Mouse (Mus musculus): ENCODE results near the gene Sept9. TPM values are rescaled to one million over a fixed set of nuclear protein-coding genes. Genes with fewer than 3 reads are reported as not detected.

Sept9 gene
- polyA plus RNA-seq, 1 experiment from 2014 or later: 123 TPM

DNA sequence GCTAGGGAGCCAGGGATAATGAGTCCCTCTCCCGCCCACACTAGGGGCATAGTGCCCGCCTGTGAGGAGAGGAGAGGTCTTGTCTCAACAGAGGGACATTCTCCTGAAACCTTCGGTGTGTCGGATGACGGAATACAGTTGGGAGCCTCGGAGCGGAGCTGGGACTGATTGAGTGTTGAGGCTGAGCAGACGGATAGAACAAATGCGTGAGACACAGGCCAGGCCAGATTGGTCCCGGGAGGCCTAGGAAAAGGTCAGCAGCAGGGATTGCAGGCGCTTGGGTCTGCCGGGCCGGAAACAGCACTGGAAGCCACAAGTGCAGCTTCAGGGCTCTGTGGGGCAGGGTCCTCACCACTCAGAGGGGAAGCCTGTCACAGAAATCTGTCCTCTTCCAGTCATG, 79.1 kb downstream of the Sept9 start:
- WGBS: 34% methylated on average over 13 of the region's 13 CpGs
- peaks cover 82% of the 10 kb centered on the region for H3K4me1 ChIP-seq (ENCODE audit: insufficient read depth, low read length)
- H3K36me3 ChIP-seq (ENCODE audit: insufficient read depth, low read length): no peaks in the 10 kb centered on the region
- no peak overlapping the region for H3K4me2 ChIP-seq (replicated peaks; ENCODE audit: low read depth, low read length)
- H3K27ac ChIP-seq (ENCODE audit: low read length): peak overlapping the region; percentile 54; the same call in 1 of the 2 replicates
- no peak overlapping the region for H3K4me3 ChIP-seq (ENCODE audit: low read length)
- H3K9ac ChIP-seq (replicated peaks; ENCODE audit: low read length): peak overlapping the region; percentile 5; the same call in 1 of the 2 replicates
- H3K9me3 ChIP-seq (ENCODE audit: low read length): no peaks in the 10 kb centered on the region
- no peaks in the 10 kb centered on the region for H3K27me3 ChIP-seq (ENCODE audit: insufficient read depth, low read length)
- no peak for ATAC-seq (ENCODE audit: low FRiP score, low TSS enrichment)

DNA sequence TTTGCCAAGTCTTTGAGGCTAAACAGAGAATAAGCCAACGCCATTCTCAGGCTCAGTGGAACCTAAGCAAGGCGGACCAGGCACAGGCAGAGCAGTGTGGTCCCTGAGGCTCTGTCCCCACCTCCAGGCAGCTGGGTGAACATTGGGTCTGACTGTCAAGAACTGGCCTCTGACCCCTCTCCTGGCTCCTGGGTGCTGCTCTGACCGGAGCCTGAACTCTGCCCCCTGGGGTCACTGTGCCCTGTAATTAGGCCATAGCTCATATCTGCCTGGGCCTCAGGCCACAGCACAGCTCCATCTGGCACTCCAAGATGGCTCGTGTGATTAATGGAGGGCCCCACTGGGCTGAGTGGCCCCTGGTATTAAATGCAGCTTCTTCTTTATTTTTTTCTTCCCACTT, 80.5 kb downstream of the Sept9 start:
- Histone ChIP-seq H3K4me1 (ENCODE audit: insufficient read depth, low read length) (peaks cover 87% of the 10 kb centered on the region), H3K4me3 (ENCODE audit: low read length) (no peak overlapping the region), H3K9ac (replicated peaks; ENCODE audit: low read length) (no peak overlapping the region), H3K27me3 (ENCODE audit: insufficient read depth, low read length) (no peaks in the 10 kb centered on the region), H3K4me2 (replicated peaks; ENCODE audit: low read depth, low read length) (no peak overlapping the region), H3K9me3 (ENCODE audit: low read length) (no peaks in the 10 kb centered on the region), H3K27ac (ENCODE audit: low read length) (no peak overlapping the region), H3K36me3 (ENCODE audit: insufficient read depth, low read length) (no peaks in the 10 kb centered on the region)
- no peak for ATAC-seq (ENCODE audit: low FRiP score, low TSS enrichment)
- 56% methylated on average over 4 of the region's 4 CpGs for WGBS

DNA sequence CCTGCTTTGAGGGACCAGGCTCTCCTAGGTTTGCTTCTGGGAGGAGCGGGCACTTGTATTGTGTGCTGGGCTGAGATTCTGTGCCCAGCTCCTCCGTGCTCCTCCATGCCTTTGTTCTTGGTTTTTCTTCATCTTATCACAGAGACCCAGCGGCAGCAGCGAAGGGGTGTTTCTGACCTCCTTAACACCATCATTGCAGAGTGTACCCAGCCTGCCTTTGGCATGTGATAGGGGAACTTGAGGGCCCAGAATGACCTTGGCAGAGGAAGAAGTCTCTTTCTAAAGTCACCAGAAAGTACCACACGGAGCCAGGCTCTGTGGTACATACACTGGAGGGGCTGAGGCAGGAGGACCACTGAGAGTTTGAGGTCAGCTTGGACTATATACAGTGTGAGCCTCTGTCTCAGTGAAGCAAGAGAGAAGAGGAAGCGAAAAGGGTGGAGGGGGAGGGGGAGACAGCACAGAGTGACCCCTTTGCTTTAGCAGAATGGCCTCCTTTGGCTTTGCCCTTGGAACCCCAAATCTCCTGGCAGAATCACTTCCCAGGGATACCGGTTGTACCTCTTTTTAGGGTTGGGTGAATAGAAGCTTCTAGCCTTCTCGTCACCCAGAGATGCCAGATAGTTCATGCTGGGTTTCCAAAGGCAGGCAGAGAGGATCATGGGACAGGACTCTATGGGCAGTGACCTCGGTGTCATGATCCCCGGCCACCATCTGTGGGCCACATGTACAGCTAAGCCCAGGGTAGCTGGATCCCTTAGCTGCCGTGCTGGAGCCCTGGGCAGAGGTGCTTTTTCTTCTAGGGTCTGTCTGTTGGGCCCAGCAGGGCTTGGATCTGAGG, 83.8 kb downstream of the Sept9 start:
- Histone ChIP-seq H3K4me1 (ENCODE audit: insufficient read depth, low read length) (peaks cover 67% of the 10 kb centered on the region), H3K4me2 (replicated peaks; ENCODE audit: low read depth, low read length) (no peak overlapping the region), H3K36me3 (ENCODE audit: insufficient read depth, low read length) (no peaks in the 10 kb centered on the region), H3K9me3 (ENCODE audit: low read length) (no peaks in the 10 kb centered on the region), H3K27me3 (ENCODE audit: insufficient read depth, low read length) (no peaks in the 10 kb centered on the region), H3K9ac (replicated peaks; ENCODE audit: low read length) (no peak overlapping the region), H3K4me3 (ENCODE audit: low read length) (no peak overlapping the region), H3K27ac (ENCODE audit: low read length) (no peak overlapping the region; the same call in 1 of the 2 replicates)
- WGBS: 66% methylated on average over 11 of the region's 11 CpGs
- ATAC-seq (ENCODE audit: low FRiP score, low TSS enrichment): no peak

DNA sequence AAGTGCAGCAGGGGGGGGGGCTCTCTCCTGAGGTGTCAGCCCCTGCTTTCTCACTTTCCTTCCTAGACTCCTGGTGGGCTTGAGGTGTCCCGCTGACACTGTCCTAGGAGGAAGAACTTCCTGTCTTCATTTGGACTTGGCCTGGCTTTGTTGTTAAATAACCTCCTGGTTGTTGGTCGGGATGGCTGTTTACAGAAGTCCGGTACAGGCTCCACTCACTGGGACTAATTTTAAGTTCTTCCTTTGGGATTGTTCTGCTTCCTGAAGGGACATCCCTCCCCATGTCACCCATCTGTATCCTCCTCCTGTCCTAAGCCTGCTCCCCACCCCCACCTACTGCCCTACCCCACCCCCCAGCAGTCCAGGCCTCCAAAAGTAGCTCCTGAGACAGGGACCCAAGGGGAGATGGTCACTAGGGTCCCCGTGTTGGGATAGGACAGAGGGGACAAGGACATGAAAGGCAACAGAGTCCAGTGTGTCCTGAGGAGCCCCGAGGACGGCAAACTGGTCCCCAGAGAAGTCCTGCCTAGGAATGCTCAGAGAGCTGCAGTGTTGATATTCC, 84.5 kb downstream of the Sept9 start:
- peak overlapping the region; percentile 79; the same call in 1 of the 2 replicates for H3K27ac ChIP-seq (ENCODE audit: low read length)
- H3K36me3 ChIP-seq (ENCODE audit: insufficient read depth, low read length): no peaks in the 10 kb centered on the region
- H3K4me1 ChIP-seq (ENCODE audit: insufficient read depth, low read length): peaks cover 62% of the 10 kb centered on the region
- no peaks in the 10 kb centered on the region for H3K9me3 ChIP-seq (ENCODE audit: low read length)
- 60% methylated on average over 6 of the region's 6 CpGs for WGBS
- ATAC-seq (ENCODE audit: low FRiP score, low TSS enrichment): no peak
- no peak overlapping the region; the same call in 1 of the 2 replicates for H3K9ac ChIP-seq (replicated peaks; ENCODE audit: low read length)
- H3K4me2 ChIP-seq (replicated peaks; ENCODE audit: low read depth, low read length): no peak overlapping the region
- H3K27me3 ChIP-seq (ENCODE audit: insufficient read depth, low read length): no peaks in the 10 kb centered on the region
- H3K4me3 ChIP-seq (ENCODE audit: low read length): no peak overlapping the region

DNA sequence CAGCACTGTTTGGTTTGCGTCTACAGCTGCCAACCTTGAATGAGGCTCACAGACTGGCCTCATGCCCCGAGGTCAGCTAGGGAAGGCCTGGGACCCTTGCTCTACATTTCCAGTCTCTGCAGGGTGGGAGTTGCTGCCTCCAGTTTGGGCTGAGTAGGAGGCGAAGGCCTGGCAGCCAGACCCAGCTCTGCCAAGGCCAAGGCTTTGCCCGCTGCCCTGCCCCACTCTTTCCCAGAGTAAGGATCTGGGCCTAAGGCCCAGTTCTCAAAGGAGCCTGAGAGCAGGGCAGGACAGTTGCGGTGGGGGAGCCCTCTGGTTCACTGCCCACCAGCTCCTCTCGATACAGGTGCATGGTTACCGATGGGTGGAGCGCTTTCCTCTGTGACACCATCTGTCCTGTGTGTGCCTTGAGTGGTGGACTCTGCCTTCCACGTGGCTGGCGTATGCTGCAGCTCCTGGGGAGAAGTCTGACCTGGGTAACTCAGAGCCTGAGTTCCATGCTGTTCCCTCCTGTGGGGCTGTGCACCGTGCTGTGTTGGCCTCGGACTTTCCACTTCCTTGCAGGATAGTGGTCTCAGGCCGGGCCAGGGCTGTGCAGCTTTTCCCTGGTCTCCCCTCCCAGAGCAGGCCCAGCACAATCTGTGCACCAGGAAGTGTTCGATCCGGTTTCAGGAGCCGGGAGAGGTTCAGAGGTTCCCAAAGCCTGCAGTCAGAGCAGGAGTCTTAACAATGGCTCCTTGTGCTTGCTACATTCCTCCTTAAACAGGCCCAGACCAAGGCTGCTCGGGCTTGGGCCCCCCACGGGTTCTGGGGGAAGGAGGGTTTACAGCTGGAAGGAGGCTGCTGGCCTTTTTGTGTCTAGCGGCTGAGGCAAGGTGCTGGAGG, 85.5 kb downstream of the Sept9 start:
- Histone ChIP-seq H3K27me3 (ENCODE audit: insufficient read depth, low read length) (no peaks in the 10 kb centered on the region), H3K36me3 (ENCODE audit: insufficient read depth, low read length) (no peaks in the 10 kb centered on the region), H3K4me3 (ENCODE audit: low read length) (no peak overlapping the region), H3K4me2 (replicated peaks; ENCODE audit: low read depth, low read length) (no peak overlapping the region), H3K27ac (ENCODE audit: low read length) (peak overlapping the region; percentile 79), H3K4me1 (ENCODE audit: insufficient read depth, low read length) (peaks cover 53% of the 10 kb centered on the region), H3K9ac (replicated peaks; ENCODE audit: low read length) (peak overlapping the region; percentile 40), H3K9me3 (ENCODE audit: low read length) (no peaks in the 10 kb centered on the region)
- ATAC-seq (ENCODE audit: low FRiP score, low TSS enrichment): peak; percentile 49
- 47% methylated on average over 19 of the region's 19 CpGs for WGBS

DNA sequence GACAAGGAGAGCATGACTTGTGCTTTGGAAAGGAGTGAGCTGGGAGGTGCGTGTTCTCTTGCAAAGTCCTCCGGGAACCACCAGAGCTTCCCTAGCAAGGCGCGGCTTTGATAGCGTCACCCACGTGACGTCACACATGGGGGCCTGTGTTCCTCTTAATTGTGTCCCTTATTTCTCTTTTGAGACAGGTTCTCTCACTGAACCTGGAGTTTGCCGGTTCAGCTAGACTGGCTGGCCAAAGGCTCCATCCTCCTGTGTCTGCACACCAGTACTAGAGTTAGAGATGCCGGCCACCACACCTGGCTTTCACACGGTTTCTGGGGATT, 86.1 kb downstream of the Sept9 start:
- ATAC-seq (ENCODE audit: low FRiP score, low TSS enrichment): no peak
- 0 out of 2 replicates have a peak overlapping the region, but pooled peaks have one; percentile 7 for H3K9ac ChIP-seq (replicated peaks; ENCODE audit: low read length)
- H3K9me3 ChIP-seq (ENCODE audit: low read length): no peaks in the 10 kb centered on the region
- peaks cover 47% of the 10 kb centered on the region for H3K4me1 ChIP-seq (ENCODE audit: insufficient read depth, low read length)
- no peak overlapping the region for H3K4me3 ChIP-seq (ENCODE audit: low read length)
- WGBS: 68% methylated on average over 10 of the region's 10 CpGs
- no peak overlapping the region for H3K4me2 ChIP-seq (replicated peaks; ENCODE audit: low read depth, low read length)
- no peaks in the 10 kb centered on the region for H3K27me3 ChIP-seq (ENCODE audit: insufficient read depth, low read length)
- H3K36me3 ChIP-seq (ENCODE audit: insufficient read depth, low read length): peaks cover 4% of the 10 kb centered on the region
- peak overlapping the region; percentile 79; the same call in 1 of the 2 replicates for H3K27ac ChIP-seq (ENCODE audit: low read length)

DNA sequence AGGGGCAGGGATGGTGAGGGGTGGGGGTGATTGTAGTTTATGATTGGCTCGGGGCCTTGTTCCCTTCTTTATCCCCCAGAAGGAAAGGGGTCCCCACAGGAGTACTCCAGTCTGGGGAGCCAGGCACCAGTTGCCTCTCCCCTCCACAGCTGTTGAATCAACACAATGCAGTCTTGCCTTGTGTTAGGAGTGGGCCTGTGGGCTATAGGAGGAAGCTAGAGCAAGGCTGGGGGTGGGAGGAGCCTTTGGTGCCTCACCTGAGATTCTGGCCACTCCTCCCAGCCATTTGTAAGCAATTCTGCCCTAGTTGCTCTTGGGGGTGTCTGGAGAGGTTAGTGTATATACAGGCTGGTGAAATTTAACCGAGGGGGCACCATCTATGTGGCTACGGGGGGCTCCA, 88.3 kb downstream of the Sept9 start:
- Histone ChIP-seq H3K4me2 (replicated peaks; ENCODE audit: low read depth, low read length) (no peak overlapping the region), H3K9ac (replicated peaks; ENCODE audit: low read length) (no peak overlapping the region), H3K9me3 (ENCODE audit: low read length) (no peaks in the 10 kb centered on the region), H3K36me3 (ENCODE audit: insufficient read depth, low read length) (peaks cover 22% of the 10 kb centered on the region), H3K27ac (ENCODE audit: low read length) (no peak overlapping the region), H3K27me3 (ENCODE audit: insufficient read depth, low read length) (no peaks in the 10 kb centered on the region), H3K4me1 (ENCODE audit: insufficient read depth, low read length) (peaks cover 30% of the 10 kb centered on the region), H3K4me3 (ENCODE audit: low read length) (no peak overlapping the region)
- 75% methylated on average over 3 of the region's 3 CpGs for WGBS
- no peak for ATAC-seq (ENCODE audit: low FRiP score, low TSS enrichment)

DNA sequence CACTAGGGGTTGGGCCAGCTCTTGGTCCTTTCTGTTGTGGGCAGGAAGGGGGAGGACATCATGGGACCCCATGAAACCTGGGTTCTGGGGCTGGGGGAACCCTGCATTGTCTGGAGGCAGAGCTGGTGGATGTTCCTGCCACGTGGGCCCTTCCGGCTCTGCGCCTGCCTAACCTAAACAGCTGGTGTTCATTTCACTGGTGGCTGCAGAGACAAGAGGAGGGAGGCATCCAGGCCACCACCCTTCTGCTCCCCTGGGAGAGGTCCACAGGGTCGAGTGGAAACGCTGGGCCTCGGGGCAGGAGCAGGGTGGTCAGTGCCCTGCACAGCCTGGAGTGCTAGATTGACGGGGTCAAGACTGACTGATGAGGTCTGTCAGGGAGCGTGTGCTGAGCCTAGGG, 89.3 kb downstream of the Sept9 start:
- Histone ChIP-seq H3K9ac (replicated peaks; ENCODE audit: low read length) (no peak overlapping the region), H3K27ac (ENCODE audit: low read length) (no peak overlapping the region), H3K9me3 (ENCODE audit: low read length) (no peaks in the 10 kb centered on the region), H3K27me3 (ENCODE audit: insufficient read depth, low read length) (no peaks in the 10 kb centered on the region), H3K4me3 (ENCODE audit: low read length) (no peak overlapping the region), H3K4me2 (replicated peaks; ENCODE audit: low read depth, low read length) (no peak overlapping the region), H3K36me3 (ENCODE audit: insufficient read depth, low read length) (peaks cover 22% of the 10 kb centered on the region), H3K4me1 (ENCODE audit: insufficient read depth, low read length) (peaks cover 21% of the 10 kb centered on the region)
- 77% methylated on average over 8 of the region's 8 CpGs for WGBS
- no peak for ATAC-seq (ENCODE audit: low FRiP score, low TSS enrichment)

DNA sequence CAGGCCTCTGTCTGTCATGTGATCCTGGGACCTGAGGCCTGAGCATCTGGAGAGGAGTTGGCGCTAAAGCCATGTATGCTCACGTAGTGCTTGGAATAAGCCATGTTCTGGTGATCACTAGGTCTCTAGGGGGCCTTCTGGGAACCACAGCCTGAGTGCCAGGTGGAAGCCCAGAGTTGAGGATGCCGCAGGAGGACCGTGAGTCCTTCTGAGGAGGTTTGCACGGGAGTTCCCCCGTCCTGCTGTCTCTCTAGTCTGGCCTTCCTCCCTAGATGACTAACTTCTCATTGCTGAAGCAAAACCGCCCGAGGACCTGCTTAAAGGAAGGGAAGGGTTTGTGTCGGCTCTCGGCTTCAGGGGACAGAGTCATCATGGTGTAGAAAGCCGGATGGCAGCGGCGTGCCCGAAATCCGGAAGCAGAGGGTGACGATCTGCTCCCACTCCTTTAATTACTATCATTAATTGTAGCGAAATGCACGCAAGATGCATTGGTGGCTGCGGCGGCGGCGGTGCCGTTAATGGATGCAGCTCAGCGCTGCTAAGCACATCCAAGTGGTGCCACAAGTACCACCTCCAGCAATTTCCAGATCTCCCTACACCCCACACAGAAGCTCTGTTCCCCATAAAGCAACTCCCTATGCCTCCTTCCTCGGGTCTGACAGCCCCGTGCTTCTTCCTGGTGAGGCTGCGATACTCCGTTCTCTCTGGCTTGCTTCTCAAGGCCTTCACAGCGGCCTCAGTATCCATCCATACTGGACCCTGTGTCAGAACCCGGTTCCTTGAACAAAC, 92.0 kb downstream of the Sept9 start:
- H3K36me3 ChIP-seq (ENCODE audit: insufficient read depth, low read length): peaks cover 22% of the 10 kb centered on the region
- 94% methylated on average over 30 of the region's 30 CpGs for WGBS
- no peaks in the 10 kb centered on the region for H3K27me3 ChIP-seq (ENCODE audit: insufficient read depth, low read length)
- ATAC-seq (ENCODE audit: low FRiP score, low TSS enrichment): no peak
- H3K4me2 ChIP-seq (replicated peaks; ENCODE audit: low read depth, low read length): no peak overlapping the region
- H3K27ac ChIP-seq (ENCODE audit: low read length): no peak overlapping the region
- H3K4me3 ChIP-seq (ENCODE audit: low read length): no peak overlapping the region
- peaks cover 31% of the 10 kb centered on the region for H3K4me1 ChIP-seq (ENCODE audit: insufficient read depth, low read length)
- no peaks in the 10 kb centered on the region for H3K9me3 ChIP-seq (ENCODE audit: low read length)
- no peak overlapping the region for H3K9ac ChIP-seq (replicated peaks; ENCODE audit: low read length)

All from kidney, embryonic 16.5 days (tissue).